In the genomic region with DNA sequence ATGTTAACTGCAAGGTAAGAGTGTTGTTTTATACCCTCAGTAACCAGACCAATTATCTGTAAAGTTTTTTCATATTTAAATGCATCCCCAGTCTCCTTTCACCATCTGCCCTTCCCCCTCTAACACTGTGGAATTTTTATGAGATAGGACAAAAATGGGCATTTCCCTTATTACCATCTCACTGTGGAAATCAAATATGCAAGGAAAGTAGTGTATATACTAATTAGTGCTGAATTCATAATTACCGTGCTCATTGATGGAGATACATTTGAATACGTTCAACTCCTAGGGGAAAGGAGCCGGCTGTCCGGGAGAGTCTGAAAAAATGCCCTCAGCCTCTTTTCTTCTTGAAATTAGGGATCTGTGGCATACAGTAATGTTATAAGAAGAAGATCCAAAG, we compare ENCODE assay signal across 26 mouse cellular contexts.
DNase-seq lines count a peak whose midpoint lies in the region; ATAC-seq and TF ChIP-seq lines count a peak whose summit lies in the region.
"Had no signal": no experiment of that assay in that cellular context is flagged by ENCODE, and none has a peak within 500 bp of the region (broad histone marks: within the 10 kb centered on the region; RNA-seq: fewer than 3 reads in every experiment).

No protein-coding gene starts in this region.

- H3K4me2 ChIP-seq in forebrain, embryonic 12.5 days = no peak overlapping the region
- H3K4me2 ChIP-seq in forebrain, postnatal 0 days (ENCODE audit: low read depth) = no peak overlapping the region
- no peak overlapping the region for H3K4me2 ChIP-seq in hindbrain, embryonic 13.5 days
- no peak overlapping the region for H3K4me2 ChIP-seq in midbrain, embryonic 15.5 days
- H3K4me2 ChIP-seq: embryonic facial prominence, embryonic 13.5 days; limb, embryonic 12.5 days; liver, embryonic 12.5 days; neural tube, embryonic 12.5 days; stomach, embryonic 15.5 days had no signal

- H3K9ac ChIP-seq in forebrain, embryonic 12.5 days = no peak overlapping the region
- no peak overlapping the region for H3K9ac ChIP-seq in forebrain, postnatal 0 days
- no peak overlapping the region for H3K9ac ChIP-seq in hindbrain, embryonic 13.5 days
- no peak overlapping the region for H3K9ac ChIP-seq in midbrain, embryonic 15.5 days
- H3K9ac ChIP-seq: embryonic facial prominence, embryonic 13.5 days; limb, embryonic 12.5 days; liver, embryonic 12.5 days; neural tube, embryonic 12.5 days; stomach, embryonic 15.5 days had no signal

- no peak for DNase-seq in forebrain, postnatal 0 days
- peak; percentile 93 for DNase-seq in brain, embryonic 14.5 days (ENCODE audit: low read depth)
- no peak for DNase-seq in kidney, postnatal 10 days
- DNase-seq in gastrocnemius, postnatal 36 days = no peak
- DNase-seq in right cerebral cortex, postnatal 25 days = no peak
- DNase-seq: adrenal gland, postnatal 14 days; cerebellum, adult 8-10 months; cerebellum, postnatal 36 days; embryo, embryonic 11 days; kidney, postnatal 36 days; layer of hippocampus, postnatal 36 days; lung, adult 18-20 months; lung, postnatal 10 days; right cerebral cortex, adult 18-20 months; thymus, adult 2 months had no signal

- 14% methylated on average over 4 of the region's 4 CpGs for WGBS in forebrain, embryonic 12.5 days
- WGBS in forebrain, postnatal 0 days = 15% methylated on average over 4 of the region's 4 CpGs
- 31% methylated on average over 4 of the region's 4 CpGs for WGBS in hindbrain, embryonic 13.5 days
- WGBS in midbrain, embryonic 15.5 days = 28% methylated on average over 4 of the region's 4 CpGs

- no peak for TF ChIP-seq CTCF in forebrain, postnatal 0 days (IDR thresholded peaks at IDR 0.05; ENCODE audit: low read depth)
- no peak for TF ChIP-seq CTCF in brain, embryonic 14.5 days (IDR thresholded peaks at IDR 0.05; ENCODE audit: borderline replicate concordance, extremely low read depth, insufficient read depth, insufficient read length)

- peak; percentile 68; the same call in 1 of the 2 replicates for ATAC-seq in forebrain, embryonic 12.5 days (ENCODE audit: low FRiP score)
- no peak for ATAC-seq in forebrain, postnatal 0 days
- ATAC-seq in hindbrain, embryonic 13.5 days (ENCODE audit: low FRiP score) = no peak
- ATAC-seq in midbrain, embryonic 15.5 days (replicated peaks) = 0 out of 2 replicates have a peak, but pooled peaks have one; percentile 60
- ATAC-seq: intestine, postnatal 0 days; liver, embryonic 12.5 days had no signal

- 0 out of 2 replicates have a peak overlapping the region, but pooled peaks have one; percentile 31 for H3K27ac ChIP-seq in forebrain, embryonic 12.5 days
- no peak overlapping the region for H3K27ac ChIP-seq in forebrain, postnatal 0 days (ENCODE audit: low read depth, low read length)
- H3K27ac ChIP-seq in hindbrain, embryonic 13.5 days = peak overlapping the region; percentile 77
- no peak overlapping the region for H3K27ac ChIP-seq in midbrain, embryonic 15.5 days
- H3K27ac ChIP-seq: embryonic facial prominence, embryonic 13.5 days; heart, embryonic 10.5 days; limb, embryonic 12.5 days; liver, embryonic 12.5 days; neural tube, embryonic 12.5 days; stomach, embryonic 15.5 days had no signal

- H3K4me3 ChIP-seq in forebrain, embryonic 12.5 days (replicated peaks) = no peak overlapping the region
- H3K4me3 ChIP-seq in forebrain, postnatal 0 days (ENCODE audit: low read depth, low read length) = no peak overlapping the region
- H3K4me3 ChIP-seq in hindbrain, embryonic 13.5 days = no peak overlapping the region
- no peak overlapping the region for H3K4me3 ChIP-seq in midbrain, embryonic 15.5 days
- H3K4me3 ChIP-seq: embryonic facial prominence, embryonic 13.5 days; erythroblast, embryonic 14.5 days; heart, embryonic 10.5 days; limb, embryonic 12.5 days; liver, embryonic 12.5 days; neural tube, embryonic 12.5 days; stomach, embryonic 15.5 days had no signal

- no peaks in the 10 kb centered on the region for H3K9me3 ChIP-seq in forebrain, embryonic 12.5 days
- H3K9me3 ChIP-seq in forebrain, postnatal 0 days (ENCODE audit: low read length) = no peaks in the 10 kb centered on the region
- H3K9me3 ChIP-seq in hindbrain, embryonic 13.5 days = no peaks in the 10 kb centered on the region
- H3K9me3 ChIP-seq in midbrain, embryonic 15.5 days = no peaks in the 10 kb centered on the region
- H3K9me3 ChIP-seq: embryonic facial prominence, embryonic 13.5 days; heart, embryonic 10.5 days; limb, embryonic 12.5 days; liver, embryonic 12.5 days; neural tube, embryonic 12.5 days; stomach, embryonic 15.5 days had no signal

- H3K36me3 ChIP-seq in forebrain, embryonic 12.5 days (replicated peaks) = no peaks in the 10 kb centered on the region
- no peaks in the 10 kb centered on the region for H3K36me3 ChIP-seq in forebrain, postnatal 0 days (ENCODE audit: insufficient read depth)
- H3K36me3 ChIP-seq in hindbrain, embryonic 13.5 days = no peaks in the 10 kb centered on the region
- H3K36me3 ChIP-seq in midbrain, embryonic 15.5 days (replicated peaks) = no peaks in the 10 kb centered on the region
- H3K36me3 ChIP-seq: embryonic facial prominence, embryonic 13.5 days; heart, embryonic 10.5 days; limb, embryonic 12.5 days; liver, embryonic 12.5 days; neural tube, embryonic 12.5 days; stomach, embryonic 15.5 days had no signal

- intact Hi-C loops in gastrocnemius, postnatal 36 days (cut with DNase I) = no loop called here

- TF ChIP-seq POLR2A in brain, embryonic 14.5 days (IDR thresholded peaks at IDR 0.05; ENCODE audit: borderline replicate concordance, extremely low read depth, insufficient read depth, insufficient read length, poor library complexity, severe bottlenecking) = no peak

- peaks cover 60% of the 10 kb centered on the region for H3K4me1 ChIP-seq in forebrain, embryonic 12.5 days
- H3K4me1 ChIP-seq in forebrain, postnatal 0 days (ENCODE audit: insufficient read depth) = 0 out of 2 replicates have a peak, but pooled peaks cover 6% of the 10 kb centered on the region
- H3K4me1 ChIP-seq in hindbrain, embryonic 13.5 days (replicated peaks) = peaks cover 82% of the 10 kb centered on the region
- peaks cover 50% of the 10 kb centered on the region for H3K4me1 ChIP-seq in midbrain, embryonic 15.5 days
- H3K4me1 ChIP-seq: liver, embryonic 12.5 days had no signal

- peaks cover 86% of the 10 kb centered on the region for H3K27me3 ChIP-seq in forebrain, embryonic 12.5 days
- peaks cover 52% of the 10 kb centered on the region for H3K27me3 ChIP-seq in forebrain, postnatal 0 days (ENCODE audit: insufficient read depth, low read length)
- H3K27me3 ChIP-seq in hindbrain, embryonic 13.5 days = peaks cover 10% of the 10 kb centered on the region
- peaks cover 20% of the 10 kb centered on the region for H3K27me3 ChIP-seq in midbrain, embryonic 15.5 days (replicated peaks)
- H3K27me3 ChIP-seq: neural tube, embryonic 12.5 days had no signal

Comparison
In these comparisons a context has a peak if more than half of its experiments do, and no peak if none do; other contexts are left out.
1. ATAC-seq: peak in forebrain, embryonic 12.5 days (single experiment) and midbrain, embryonic 15.5 days (single experiment); none in forebrain, postnatal 0 days (single experiment) and hindbrain, embryonic 13.5 days (single experiment).
2. H3K27ac ChIP-seq: peak in forebrain, embryonic 12.5 days (single experiment) and hindbrain, embryonic 13.5 days (single experiment); none in forebrain, postnatal 0 days (single experiment) and midbrain, embryonic 15.5 days (single experiment).